Mouse (Mus musculus) G1E-ER4 (cell line): Measurements from ENCODE around the gene Upf3b. TPM values are rescaled to one million over a fixed set of nuclear protein-coding genes. Genes with fewer than 3 reads are reported as not detected.

Source experiments
- GATA1 ChIP-seq: IDR thresholded peaks from one replicate; pipeline ENCODE4 v1.8.0; 2012; ENCODE audit warnings: low read length, inconsistent platforms
- polyA plus RNA-seq: library from polyadenylated mRNA; stranded (reverse); fragments of >175 nt; gene quantifications from 2 replicates; pipeline ENCODE4 v1.2.3, GENCODE M21; 2012

Upf3b gene
- 3.6 and 6.3 TPM in 2 replicates for polyA plus RNA-seq

DNA sequence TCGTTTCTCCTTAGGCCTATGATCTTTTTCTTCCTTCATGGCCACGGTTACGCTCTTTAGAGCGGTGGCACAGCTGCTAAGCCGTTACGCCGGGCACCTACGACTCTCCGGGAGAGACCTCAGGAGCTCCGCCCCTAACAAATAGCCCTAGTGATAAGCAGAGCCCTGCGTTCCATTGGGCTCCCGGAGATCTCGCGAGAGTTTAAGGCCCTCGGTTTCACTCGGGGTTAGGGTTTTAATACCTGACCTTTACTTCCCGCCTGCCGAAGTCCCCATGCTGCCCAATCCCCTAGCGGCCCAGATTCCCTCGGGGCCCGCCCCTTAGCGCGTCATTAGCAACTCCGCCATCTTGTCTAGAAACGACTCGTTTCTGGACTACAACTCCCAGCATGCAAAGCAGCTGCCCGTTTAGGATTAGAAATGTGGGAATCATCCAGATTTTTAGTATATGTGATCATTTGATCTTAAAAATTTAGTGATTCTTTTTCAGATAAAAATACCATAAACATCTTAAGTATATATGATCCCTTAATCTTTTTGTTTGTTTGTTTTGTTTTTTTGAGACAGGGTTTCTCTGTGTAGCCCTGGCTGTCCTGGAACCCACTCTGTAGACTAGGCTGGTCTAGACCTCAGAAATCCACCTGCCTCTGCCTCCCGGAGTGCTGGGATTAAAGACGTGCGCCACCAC lies at the start of gene Upf3b:
Gene Upf3b, minus strand, starts transcription at position 130 of the 688 bp plus-strand sequence.
- TF ChIP-seq GATA1: no peak

DNA sequence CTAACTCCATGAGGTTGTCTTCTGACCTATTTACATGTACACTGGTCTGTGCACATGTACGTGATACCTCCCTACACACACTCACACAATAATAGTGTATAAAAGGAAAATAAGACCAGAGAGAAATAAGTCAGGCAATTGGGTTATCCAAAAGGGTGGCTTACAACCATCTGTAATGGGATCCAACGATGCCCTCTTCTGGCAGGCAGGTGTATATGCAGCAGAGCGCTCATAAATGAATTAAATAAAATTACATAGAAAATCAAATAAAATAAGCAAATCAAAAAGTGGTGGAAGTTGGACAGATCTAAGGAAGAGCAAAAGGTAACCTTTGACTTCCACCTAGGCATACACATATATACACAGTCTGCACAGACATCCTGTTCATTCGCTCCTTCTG lies 47.7 kb upstream of the Upf3b start:
- no peak for TF ChIP-seq GATA1

DNA sequence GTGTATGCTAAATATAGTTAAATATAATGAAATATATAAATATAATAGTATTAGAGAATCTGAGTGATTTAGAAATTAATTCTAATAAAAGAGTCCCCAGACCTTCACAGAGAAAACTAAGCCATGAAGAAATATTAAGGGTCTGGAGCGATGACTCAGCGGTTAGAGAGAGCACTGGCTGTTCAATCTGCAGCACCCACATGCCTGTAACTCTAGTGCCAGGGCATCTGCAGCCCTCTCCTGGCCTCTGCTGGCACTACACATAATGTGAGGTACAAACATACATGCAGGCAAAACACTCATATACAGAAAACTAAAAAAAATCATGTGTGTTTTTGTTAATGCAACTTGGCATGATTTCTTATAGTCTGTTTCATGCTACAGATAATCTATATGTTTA lies 34.8 kb upstream of the Upf3b start:
- no peak for TF ChIP-seq GATA1

DNA sequence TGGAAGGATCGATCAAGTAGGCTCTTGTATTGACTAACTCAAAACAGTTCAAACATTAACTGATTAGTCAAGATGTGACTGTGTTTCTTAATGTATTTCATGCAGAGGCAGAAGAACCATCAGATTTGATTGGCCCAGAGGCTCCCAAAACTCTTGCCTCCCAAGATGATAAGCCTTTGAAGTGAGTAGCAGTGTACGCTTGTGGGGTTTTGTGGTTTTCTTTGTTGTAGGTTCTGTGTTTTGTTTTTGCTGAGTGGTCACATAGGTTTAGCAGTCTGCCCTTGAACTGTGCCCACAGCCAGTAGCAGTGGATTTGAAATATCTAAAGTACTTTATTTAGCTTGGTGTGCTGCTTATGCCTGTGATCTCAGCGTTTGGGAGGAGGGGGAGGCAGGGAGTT lies 31.6 kb upstream of the Upf3b start:
- TF ChIP-seq GATA1: no peak

DNA sequence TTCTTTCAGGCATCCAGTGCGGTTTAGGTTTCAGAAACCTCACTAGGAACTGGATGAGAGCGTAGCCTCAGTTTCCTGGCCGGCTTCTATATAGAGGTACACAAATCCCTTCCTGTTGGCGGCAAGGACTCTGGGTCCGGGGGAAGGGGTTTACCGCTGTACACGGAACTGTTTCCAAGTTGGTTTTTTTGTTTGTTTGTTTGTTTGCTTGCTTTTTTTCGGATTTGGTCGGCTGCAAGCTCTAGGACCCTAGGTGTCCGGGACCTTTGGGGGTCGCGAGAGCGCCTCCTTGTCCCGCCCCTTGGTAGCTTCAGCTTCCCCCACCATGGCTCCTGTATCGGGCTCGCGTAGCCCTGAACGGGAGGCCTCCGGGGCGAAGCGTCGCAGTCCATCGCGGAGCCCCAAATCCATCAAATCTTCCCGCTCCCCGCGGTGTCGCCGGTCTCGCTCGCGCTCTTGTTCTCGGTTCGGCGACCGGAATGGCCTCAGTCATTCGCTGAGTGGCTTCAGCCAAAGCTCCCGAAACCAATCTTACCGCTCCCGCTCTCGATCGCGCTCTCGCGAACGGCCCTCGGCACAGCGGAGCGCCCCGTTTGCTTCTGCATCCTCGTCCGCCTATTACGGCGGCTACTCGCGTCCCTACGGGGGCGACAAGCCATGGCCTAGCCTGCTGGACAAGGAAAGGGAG lies 16.7 kb upstream of the Upf3b start, which contains the start of gene Nkap:
Gene Nkap, plus strand, starts transcription at position 125 of the 688 bp plus-strand sequence.
- TF ChIP-seq GATA1: no peak

DNA sequence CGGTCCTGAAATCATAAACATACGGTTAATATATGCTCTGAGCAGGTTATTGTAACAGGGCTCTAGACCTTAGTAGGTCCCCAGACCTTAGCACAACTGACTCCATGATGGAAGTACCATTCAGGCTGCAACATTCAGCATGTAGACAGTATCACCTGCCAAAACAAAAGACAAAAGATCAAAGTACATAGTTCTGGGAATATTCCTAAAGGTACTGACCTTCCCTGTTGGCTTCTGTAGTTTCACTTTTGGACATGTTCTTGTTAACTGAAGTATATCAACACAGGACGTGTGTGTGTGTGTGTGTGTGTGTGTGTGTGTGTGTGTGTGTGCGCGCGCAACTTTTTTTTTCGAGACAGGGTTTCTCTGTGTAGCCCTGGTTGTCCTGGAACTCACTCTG lies 15.4 kb upstream of the Upf3b start:
- no peak for TF ChIP-seq GATA1

DNA sequence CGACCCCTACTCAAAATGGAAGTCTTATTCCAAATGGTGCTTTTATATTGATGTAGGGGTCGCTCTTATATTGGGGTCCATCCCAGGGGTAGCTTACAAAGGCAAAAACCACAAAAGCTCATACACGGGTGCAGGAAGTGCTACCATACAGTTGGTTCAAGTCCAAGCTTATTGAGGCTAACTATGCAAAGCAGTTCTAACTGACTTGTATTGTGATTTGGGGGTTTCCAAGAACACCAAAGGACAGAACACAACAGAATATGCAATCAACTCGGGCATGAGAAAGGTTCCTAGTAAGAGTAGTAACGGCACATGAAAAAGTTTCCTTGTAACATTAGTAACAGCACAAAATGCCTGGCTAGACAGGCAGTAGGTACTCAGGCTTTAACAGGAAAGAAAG lies 10.1 kb upstream of the Upf3b start:
- TF ChIP-seq GATA1: no peak

DNA sequence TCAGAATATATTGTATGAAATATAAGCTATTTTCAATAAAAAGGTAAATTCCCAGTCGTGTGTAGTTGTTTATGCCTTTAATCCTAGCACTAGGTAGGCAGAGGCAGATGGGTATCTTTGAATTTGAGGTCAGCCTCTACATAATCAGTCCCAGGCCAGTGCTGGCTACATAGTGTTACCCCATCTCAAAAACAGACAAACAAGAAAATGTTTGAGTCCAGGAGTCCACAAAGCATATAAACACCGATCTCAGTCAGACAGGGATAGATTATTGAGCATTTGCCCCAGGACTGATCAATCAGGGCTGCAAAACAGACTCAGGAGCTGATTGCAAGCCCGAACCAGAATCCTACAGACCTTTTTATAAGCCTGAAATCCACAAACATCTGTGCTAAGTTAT lies 9.5 kb upstream of the Upf3b start:
- no peak for TF ChIP-seq GATA1

DNA sequence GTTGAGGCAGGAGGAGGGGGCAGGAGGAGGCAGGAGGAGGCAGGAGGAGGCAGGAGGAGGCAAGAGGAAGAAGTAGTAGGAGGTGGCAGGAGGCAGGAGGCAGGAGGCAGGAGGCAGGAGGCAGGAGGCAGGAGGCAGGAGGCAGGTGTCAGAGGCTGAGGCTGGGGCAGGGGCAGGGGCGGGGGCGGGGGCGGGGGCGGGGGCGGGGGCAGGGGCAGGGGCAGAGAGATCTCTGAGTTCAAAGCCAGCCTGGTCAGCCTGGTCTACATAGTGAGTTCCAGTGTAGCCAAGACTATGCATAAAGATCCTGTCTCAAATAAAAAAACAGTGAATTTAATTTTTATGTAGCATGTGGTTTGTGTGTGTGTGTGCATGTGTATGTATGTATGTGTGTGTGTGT lies 7.0 kb upstream of the Upf3b start:
- TF ChIP-seq GATA1: no peak

DNA sequence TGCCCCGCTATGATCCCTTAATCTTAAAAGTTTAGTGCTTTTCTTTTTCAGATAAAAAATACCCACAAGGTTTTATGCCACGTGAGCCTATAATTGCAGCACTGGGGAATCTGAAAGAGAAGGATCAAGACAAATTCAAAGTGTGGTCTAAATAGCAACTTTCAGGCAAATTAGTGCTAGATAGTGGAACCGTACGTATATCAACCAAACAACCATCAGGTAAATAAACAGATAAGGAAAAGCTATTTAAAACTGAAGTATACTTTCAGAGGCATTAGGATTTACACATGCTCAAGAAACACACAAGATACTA lies 715 bp upstream of the Upf3b start:
- TF ChIP-seq GATA1: no peak

DNA sequence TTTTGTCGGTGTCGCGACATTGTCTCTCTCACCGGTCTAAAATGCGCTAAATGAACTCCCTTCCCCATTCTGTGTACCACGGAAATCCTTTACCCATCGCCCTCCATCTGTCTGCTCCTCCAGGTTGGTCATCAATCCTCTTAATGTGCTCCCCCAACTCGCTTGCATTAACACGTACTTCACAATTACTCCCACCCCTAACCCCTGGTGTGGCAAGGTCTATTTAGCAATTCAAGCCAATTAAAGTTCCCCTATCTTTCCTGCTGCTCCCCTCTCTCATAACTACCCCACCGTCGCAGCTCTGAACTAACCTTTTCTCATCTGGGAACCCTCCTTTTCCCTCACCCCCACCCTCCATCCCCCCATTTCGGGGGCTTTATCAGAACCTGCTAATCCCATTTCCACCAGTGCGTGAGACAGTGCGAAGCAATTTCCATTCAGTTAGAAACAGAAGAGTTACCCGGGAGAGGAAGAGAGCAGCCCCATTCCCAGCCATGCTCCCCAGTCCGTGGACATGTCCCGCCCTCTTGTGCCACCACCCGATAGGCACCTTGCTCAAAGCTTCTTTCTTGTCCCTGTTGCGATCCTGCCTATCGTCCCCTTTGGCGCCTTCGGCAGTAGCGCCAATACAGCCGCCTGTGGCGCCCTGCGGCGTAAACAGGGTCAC lies 463 bp downstream of the Upf3b start:
- TF ChIP-seq GATA1: no peak

DNA sequence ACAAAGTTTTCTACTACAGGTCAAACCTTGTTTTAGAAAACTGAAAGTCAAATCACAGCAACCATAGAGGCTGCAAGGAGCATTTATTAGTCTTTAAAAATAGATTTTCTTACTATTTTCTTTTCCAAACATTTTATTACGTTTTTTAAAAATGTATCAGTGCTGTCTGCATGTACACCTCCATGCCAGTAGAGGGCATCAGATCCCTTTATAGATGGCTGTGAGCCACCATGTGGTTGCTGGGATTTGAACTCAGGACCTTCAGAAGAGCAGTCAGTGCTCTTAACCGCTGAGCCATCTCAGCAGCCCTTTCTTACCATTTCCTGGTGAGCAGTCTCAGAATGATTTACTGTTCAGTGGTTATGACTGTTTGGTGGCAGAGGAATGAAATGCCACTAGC lies 6.3 kb downstream of the Upf3b start:
- TF ChIP-seq GATA1: no peak

DNA sequence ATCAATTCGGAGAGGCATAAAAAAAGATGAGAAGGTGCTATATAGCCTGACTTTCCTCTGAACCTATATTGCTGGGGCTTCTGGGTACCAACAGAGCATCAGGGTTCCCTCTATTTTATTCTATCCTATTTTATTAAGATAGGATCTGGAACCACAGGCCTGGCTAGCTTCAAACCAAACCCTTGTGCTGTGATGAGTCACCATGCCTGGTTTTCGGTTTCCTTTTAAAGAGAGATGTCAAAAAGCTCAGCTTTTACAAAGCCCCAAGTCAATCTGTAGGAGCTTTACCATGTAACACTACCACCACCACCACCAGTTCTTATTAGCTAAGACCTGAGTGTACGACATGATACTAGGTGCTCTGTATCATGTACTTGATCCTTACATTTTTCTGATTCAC lies 11.4 kb downstream of the Upf3b start:
- TF ChIP-seq GATA1: no peak

DNA sequence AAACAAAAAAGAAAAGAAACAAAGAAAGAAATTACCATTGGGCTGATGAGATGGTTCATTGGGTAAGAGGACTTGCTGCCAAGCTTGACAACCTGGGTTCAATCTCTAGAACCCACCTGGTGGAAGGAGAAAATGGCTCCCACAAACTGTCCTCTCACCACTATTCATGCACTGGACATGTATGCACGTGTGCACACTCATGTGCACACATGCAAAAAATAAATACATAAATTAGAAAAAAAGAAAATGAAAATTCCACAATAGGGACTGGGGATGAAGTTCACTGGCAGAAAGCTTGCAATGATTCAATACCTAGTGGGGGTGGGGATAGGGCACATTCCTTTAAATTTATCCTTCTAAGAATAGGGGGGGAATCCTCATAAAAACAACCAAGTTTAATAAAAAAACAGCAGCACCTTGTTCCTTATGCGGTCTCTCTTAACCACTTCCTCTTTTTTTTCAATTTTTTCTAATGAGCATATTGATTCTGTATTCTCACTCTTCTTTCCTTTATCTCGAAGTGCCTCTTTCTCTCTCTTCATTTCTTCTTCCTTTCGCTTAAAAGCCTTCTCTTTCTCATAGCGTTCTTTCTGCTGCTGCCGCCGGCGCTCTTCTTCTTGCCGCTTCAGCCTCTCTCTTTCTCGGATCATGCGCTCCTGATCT lies 14.9 kb downstream of the Upf3b start:
- no peak for TF ChIP-seq GATA1

DNA sequence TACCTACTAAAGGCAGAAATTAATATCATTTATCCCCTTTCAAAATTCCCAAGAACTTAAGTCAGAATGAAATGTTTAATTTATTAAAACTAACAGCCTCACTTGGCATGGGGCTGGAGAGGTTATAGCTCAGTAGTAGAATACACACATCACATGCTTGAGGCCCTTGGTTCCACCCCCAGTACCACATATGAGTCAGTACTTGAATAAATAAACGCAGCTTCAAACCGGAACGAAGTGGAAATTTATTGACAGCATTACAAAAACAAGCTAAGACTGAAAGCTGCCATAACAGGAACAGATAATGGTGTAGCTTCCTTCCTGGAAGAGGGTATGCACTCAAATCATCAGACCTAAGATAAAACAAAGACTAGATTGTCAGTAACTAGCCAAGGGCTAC lies 18.7 kb downstream of the Upf3b start:
- no peak for TF ChIP-seq GATA1

DNA sequence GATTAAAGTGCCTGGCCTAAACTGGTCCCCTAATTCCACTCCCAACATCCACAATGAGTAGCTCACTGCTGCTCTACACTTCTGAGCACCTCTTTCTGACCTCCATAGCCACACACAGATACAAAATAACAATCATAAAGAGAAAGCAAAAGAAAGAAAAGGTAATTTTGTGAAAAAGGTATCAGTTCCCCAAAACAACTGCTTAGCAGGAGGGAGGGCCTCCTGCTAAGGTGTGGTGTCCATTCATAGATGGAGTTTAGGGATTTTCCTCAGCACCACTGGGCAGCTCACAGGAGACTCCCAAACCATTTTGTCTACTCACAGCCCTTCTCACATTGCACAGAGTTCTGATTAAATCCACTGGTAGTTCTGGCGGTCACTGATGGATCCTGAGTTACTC lies 21.3 kb downstream of the Upf3b start:
- no peak for TF ChIP-seq GATA1
